Mouse (Mus musculus) cerebellum, adult 2 months (tissue): ENCODE measurements around the gene Gm21974. TPM values are rescaled to one million over a fixed set of nuclear protein-coding genes. Genes with fewer than 3 reads are reported as not detected.
A peak's percentile ranks its signal among the peaks of the same experiment; 100 is the strongest.

Experiments used
- DNase-seq, 2 experiments: peaks; one replicate each; pipeline ENCODE4 v3.0.0; 2021
- H3K27ac ChIP-seq: fragments of 200-500 bp; 2 replicates; pipeline ENCODE4 v1.5.1; 2012; ENCODE audit warnings: low read length, control low read depth, inconsistent platforms; ENCODE audit not compliant: insufficient read depth
- H3K27me3 ChIP-seq: fragments of 200-500 bp; 2 replicates; pipeline ENCODE4 v1.6.1; 2012; ENCODE audit warnings: inconsistent platforms, mild to moderate bottlenecking, low read length, moderate library complexity; ENCODE audit not compliant: control insufficient read depth, insufficient read depth
- H3K4me1 ChIP-seq: fragments of 200-500 bp; 2 replicates; pipeline ENCODE4 v1.6.1; 2011; ENCODE audit warnings: low read length; ENCODE audit not compliant: control insufficient read depth, insufficient read depth
- H3K4me3 ChIP-seq: fragments of 200-500 bp; replicated peaks from 2 replicates; pipeline ENCODE3; 2011; ENCODE audit warnings: mild to moderate bottlenecking, low read depth, low read length, control low read depth; ENCODE audit not compliant: insufficient read depth
- CTCF ChIP-seq: fragments of 200-500 bp; IDR thresholded peaks from 2 replicates; pipeline ENCODE4 v1.5.1; 2011; ENCODE audit warnings: low read depth, mild to moderate bottlenecking, control low read depth, low read length, moderate library complexity, borderline replicate concordance; ENCODE audit not compliant: insufficient read depth
- POLR2A ChIP-seq: fragments of 200-500 bp; IDR thresholded peaks from 2 replicates; pipeline ENCODE4 v1.6.1; 2011; ENCODE audit warnings: low read length, control low read depth, borderline replicate concordance; ENCODE audit not compliant: insufficient read depth
- WGBS: fragments of 180-500 bp; shearing (Covaris S2); methylation state at CpG from one replicate; pipeline ENCODE4 v1.1.7; 2018; 5-methylcytosine and 5-hydroxymethylcytosine counted together
- polyA plus RNA-seq: library from polyadenylated mRNA; depleted of rRNA; stranded (reverse); fragments of >200 nt; gene quantifications from 2 replicates; pipeline ENCODE4 v1.2.3, GENCODE M21; 2012

The Gm21974 gene
- polyA plus RNA-seq, 1 experiment: not detected

- TF ChIP-seq CTCF: no peak
- TF ChIP-seq POLR2A: peak; percentile 34; the same call in 1 of the 2 replicates
- Histone ChIP-seq H3K4me1 (no peaks in the 10 kb centered on the region), H3K4me3 (peak overlapping the region; percentile 96), H3K27me3 (no peaks in the 10 kb centered on the region), H3K27ac (peak overlapping the region; percentile 67; the same call in 1 of the 2 replicates)
- WGBS: 3% methylated on average over 20 of the region's 20 CpGs
- DNase-seq: no peak
These were observed 20.2 kb downstream of the Gm21974 start for GRCm38 (mm10) chr7:127874812-127875626.

GRCm38 (mm10) chr7:127870136-127870821 is 25.0 kb downstream of the Gm21974 start:
- no peak for TF ChIP-seq CTCF
- no peak for TF ChIP-seq POLR2A
- Histone ChIP-seq H3K4me3 (no peak overlapping the region), H3K27me3 (no peaks in the 10 kb centered on the region), H3K4me1 (no peaks in the 10 kb centered on the region), H3K27ac (no peak overlapping the region)
- 79% methylated on average over 5 of the region's 5 CpGs for WGBS
- no peak for DNase-seq

- 14% methylated on average over 3 of the region's 3 CpGs for WGBS
- Histone ChIP-seq H3K27me3 (no peaks in the 10 kb centered on the region), H3K4me3 (no peak overlapping the region), H3K4me1 (no peaks in the 10 kb centered on the region), H3K27ac (no peak overlapping the region)
- DNase-seq: no peak
- no peak for TF ChIP-seq CTCF
- TF ChIP-seq POLR2A: no peak
These were observed 26.0 kb downstream of the Gm21974 start for GRCm38 (mm10) chr7:127869149-127869810.

GRCm38 (mm10) chr7:127867641-127868040 is 27.6 kb downstream of the Gm21974 start:
- Histone ChIP-seq H3K4me1 (no peaks in the 10 kb centered on the region), H3K27me3 (no peaks in the 10 kb centered on the region), H3K27ac (no peak overlapping the region), H3K4me3 (no peak overlapping the region)
- WGBS: 97% methylated on average over 18 of the region's 18 CpGs
- TF ChIP-seq CTCF (no peak), POLR2A (no peak)
- no peak for DNase-seq

- 90% methylated on average over 12 of the region's 12 CpGs for WGBS
- no peak for DNase-seq
- no peak overlapping the region for H3K4me3 ChIP-seq
- no peak overlapping the region for H3K27ac ChIP-seq
- H3K4me1 ChIP-seq: no peaks in the 10 kb centered on the region
- TF ChIP-seq CTCF (no peak), POLR2A (no peak)
- H3K27me3 ChIP-seq: no peaks in the 10 kb centered on the region
These were observed 28.8 kb downstream of the Gm21974 start for GRCm38 (mm10) chr7:127866434-127866833.

GRCm38 (mm10) chr7:127858258-127858657 is 37.0 kb downstream of the Gm21974 start:
- no peak for DNase-seq
- no peak for TF ChIP-seq POLR2A
- no peak for TF ChIP-seq CTCF
- no peak overlapping the region for H3K27ac ChIP-seq
- H3K27me3 ChIP-seq: no peaks in the 10 kb centered on the region
- H3K4me1 ChIP-seq: no peaks in the 10 kb centered on the region
- H3K4me3 ChIP-seq: no peak overlapping the region
- WGBS: 87% methylated on average over 6 of the region's 6 CpGs

GRCm38 (mm10) chr7:127850906-127851305 is 44.3 kb downstream of the Gm21974 start:
- no peak for DNase-seq
- WGBS: 68% methylated on average over 5 of the region's 5 CpGs
- TF ChIP-seq CTCF (no peak), POLR2A (no peak)
- no peaks in the 10 kb centered on the region for H3K4me1 ChIP-seq
- no peaks in the 10 kb centered on the region for H3K27me3 ChIP-seq
- no peak overlapping the region for H3K27ac ChIP-seq
- no peak overlapping the region for H3K4me3 ChIP-seq
